Mouse (Mus musculus): ENCODE measurements around the gene Iqgap3.

The Iqgap3 gene

GRCm38 (mm10) chr3:88102196-88102595 lies 20.4 kb downstream of the Iqgap3 start:
- Histone ChIP-seq H3K4me3 (replicated peaks; ENCODE audit: low read length) (no peak overlapping the region), H3K27me3 (ENCODE audit: insufficient read depth, low read length) (no peaks in the 10 kb centered on the region)
- TF ChIP-seq POU5F1 (IDR thresholded peaks at IDR 0.05; ENCODE audit: borderline replicate concordance, low read length) (no peak), CTCF (conservative IDR thresholded peaks at IDR 0.05; ENCODE audit: low read length) (no peak), NANOG (IDR thresholded peaks at IDR 0.05; ENCODE audit: borderline replicate concordance, low read length) (no peak)

GRCm38 (mm10) chr3:88102611-88103010 lies 20.8 kb downstream of the Iqgap3 start:
- Histone ChIP-seq H3K27me3 (ENCODE audit: insufficient read depth, low read length) (no peaks in the 10 kb centered on the region), H3K9me3 (ENCODE audit: low read length) (no peaks in the 10 kb centered on the region), H3K4me1 (replicated peaks; ENCODE audit: low read depth, low read length) (peaks cover 11% of the 10 kb centered on the region), H3K36me3 (ENCODE audit: insufficient read depth, low read length) (peaks cover 99% of the 10 kb centered on the region), H3K4me3 (replicated peaks; ENCODE audit: low read length) (no peak overlapping the region)
- TF ChIP-seq NANOG (IDR thresholded peaks at IDR 0.05; ENCODE audit: borderline replicate concordance, low read length) (no peak), POU5F1 (IDR thresholded peaks at IDR 0.05; ENCODE audit: borderline replicate concordance, low read length) (no peak), CTCF (conservative IDR thresholded peaks at IDR 0.05; ENCODE audit: low read length) (no peak)

More at GRCm38 (mm10) chr3:88102196-88102595, 20.4 kb downstream of the Iqgap3 start:
- Histone ChIP-seq H3K36me3 (ENCODE audit: insufficient read depth, low read length) (peaks cover 99% of the 10 kb centered on the region), H3K9me3 (ENCODE audit: low read length) (no peaks in the 10 kb centered on the region), H3K4me1 (replicated peaks; ENCODE audit: low read depth, low read length) (peaks cover 11% of the 10 kb centered on the region)

DNA sequence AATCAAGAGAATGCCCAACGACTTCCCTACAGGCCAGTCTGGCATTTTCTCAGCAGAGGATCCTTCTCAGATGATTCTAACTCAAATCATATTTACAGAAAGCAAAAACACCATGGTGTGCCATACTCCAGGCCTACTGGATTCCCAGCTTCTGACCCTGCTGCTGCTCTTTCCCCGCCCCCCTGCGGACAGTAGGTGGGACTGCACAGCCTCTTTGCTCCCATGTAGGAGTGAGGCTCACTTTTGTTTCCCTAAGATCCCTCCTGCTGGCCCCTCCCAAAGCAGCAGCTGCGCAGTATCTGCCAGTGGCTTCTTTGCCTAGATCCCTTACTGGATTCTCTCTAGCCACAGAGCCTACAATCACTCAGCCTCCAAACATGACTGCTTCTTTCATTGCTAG lies 24.4 kb downstream of the Iqgap3 start:
- no peaks in the 10 kb centered on the region for H3K27me3 ChIP-seq (ENCODE audit: insufficient read depth, low read length)
- H3K36me3 ChIP-seq (ENCODE audit: insufficient read depth, low read length), result peaks cover 100% of the 10 kb centered on the region
- H3K4me1 ChIP-seq (replicated peaks; ENCODE audit: low read depth, low read length), result peaks cover 19% of the 10 kb centered on the region
- H3K9me3 ChIP-seq (ENCODE audit: low read length), result no peaks in the 10 kb centered on the region
- TF ChIP-seq CTCF (conservative IDR thresholded peaks at IDR 0.05; ENCODE audit: low read length), result no peak
- TF ChIP-seq NANOG (IDR thresholded peaks at IDR 0.05; ENCODE audit: borderline replicate concordance, low read length), result no peak
- TF ChIP-seq POU5F1 (IDR thresholded peaks at IDR 0.05; ENCODE audit: borderline replicate concordance, low read length), result no peak
- no peak overlapping the region for H3K4me3 ChIP-seq (replicated peaks; ENCODE audit: low read length)

- H3K27me3 ChIP-seq (ENCODE audit: insufficient read depth, low read length), result no peaks in the 10 kb centered on the region
- H3K36me3 ChIP-seq (ENCODE audit: insufficient read depth, low read length), result peaks cover 100% of the 10 kb centered on the region
- H3K9me3 ChIP-seq (ENCODE audit: low read length), result no peaks in the 10 kb centered on the region
- H3K4me3 ChIP-seq (replicated peaks; ENCODE audit: low read length), result no peak overlapping the region
- TF ChIP-seq CTCF (conservative IDR thresholded peaks at IDR 0.05; ENCODE audit: low read length) (no peak), POU5F1 (IDR thresholded peaks at IDR 0.05; ENCODE audit: borderline replicate concordance, low read length) (no peak), NANOG (IDR thresholded peaks at IDR 0.05; ENCODE audit: borderline replicate concordance, low read length) (no peak)
- peaks cover 19% of the 10 kb centered on the region for H3K4me1 ChIP-seq (replicated peaks; ENCODE audit: low read depth, low read length)
Measured at GRCm38 (mm10) chr3:88109126-88109525, 27.4 kb downstream of the Iqgap3 start.

DNA sequence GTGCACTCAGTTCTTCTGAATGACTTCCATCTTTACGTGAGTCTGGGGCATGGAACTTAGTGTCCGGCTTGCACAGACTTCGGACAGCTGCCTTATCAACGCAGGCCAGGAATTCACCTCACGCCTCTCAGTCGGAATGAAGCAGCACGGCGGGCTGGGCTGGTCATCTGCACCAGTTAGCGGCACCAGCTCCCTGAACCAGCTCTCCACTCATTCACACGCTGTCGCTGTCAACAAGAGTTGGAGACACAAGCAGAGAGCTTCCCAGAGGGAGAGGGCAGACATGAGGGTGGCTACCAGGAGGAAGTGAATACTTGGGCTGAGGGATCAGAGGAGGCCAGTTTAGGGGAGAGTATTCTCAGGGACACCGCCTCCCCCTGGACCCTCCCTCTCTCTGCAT lies 32.6 kb downstream of the Iqgap3 start:
- no peak for TF ChIP-seq POU5F1 (IDR thresholded peaks at IDR 0.05; ENCODE audit: borderline replicate concordance, low read length)
- TF ChIP-seq CTCF (conservative IDR thresholded peaks at IDR 0.05; ENCODE audit: low read length), result no peak
- no peak for TF ChIP-seq NANOG (IDR thresholded peaks at IDR 0.05; ENCODE audit: borderline replicate concordance, low read length)
- peaks cover under 1% of the 10 kb centered on the region for H3K4me1 ChIP-seq (replicated peaks; ENCODE audit: low read depth, low read length)
- peaks cover 100% of the 10 kb centered on the region for H3K36me3 ChIP-seq (ENCODE audit: insufficient read depth, low read length)
- H3K27me3 ChIP-seq (ENCODE audit: insufficient read depth, low read length), result no peaks in the 10 kb centered on the region
- no peaks in the 10 kb centered on the region for H3K9me3 ChIP-seq (ENCODE audit: low read length)
- no peak overlapping the region for H3K4me3 ChIP-seq (replicated peaks; ENCODE audit: low read length)

- Histone ChIP-seq H3K27me3 (ENCODE audit: insufficient read depth, low read length) (no peaks in the 10 kb centered on the region), H3K9me3 (ENCODE audit: low read length) (no peaks in the 10 kb centered on the region), H3K4me3 (replicated peaks; ENCODE audit: low read length) (peak overlapping the region; percentile 65), H3K36me3 (ENCODE audit: insufficient read depth, low read length) (peaks cover 61% of the 10 kb centered on the region), H3K4me1 (replicated peaks; ENCODE audit: low read depth, low read length) (peaks cover 14% of the 10 kb centered on the region)
- TF ChIP-seq POU5F1 (IDR thresholded peaks at IDR 0.05; ENCODE audit: borderline replicate concordance, low read length) (no peak), NANOG (IDR thresholded peaks at IDR 0.05; ENCODE audit: borderline replicate concordance, low read length) (no peak), CTCF (conservative IDR thresholded peaks at IDR 0.05; ENCODE audit: low read length) (no peak)
Measured at GRCm38 (mm10) chr3:88120117-88120651, 38.4 kb downstream of the Iqgap3 start.

DNA sequence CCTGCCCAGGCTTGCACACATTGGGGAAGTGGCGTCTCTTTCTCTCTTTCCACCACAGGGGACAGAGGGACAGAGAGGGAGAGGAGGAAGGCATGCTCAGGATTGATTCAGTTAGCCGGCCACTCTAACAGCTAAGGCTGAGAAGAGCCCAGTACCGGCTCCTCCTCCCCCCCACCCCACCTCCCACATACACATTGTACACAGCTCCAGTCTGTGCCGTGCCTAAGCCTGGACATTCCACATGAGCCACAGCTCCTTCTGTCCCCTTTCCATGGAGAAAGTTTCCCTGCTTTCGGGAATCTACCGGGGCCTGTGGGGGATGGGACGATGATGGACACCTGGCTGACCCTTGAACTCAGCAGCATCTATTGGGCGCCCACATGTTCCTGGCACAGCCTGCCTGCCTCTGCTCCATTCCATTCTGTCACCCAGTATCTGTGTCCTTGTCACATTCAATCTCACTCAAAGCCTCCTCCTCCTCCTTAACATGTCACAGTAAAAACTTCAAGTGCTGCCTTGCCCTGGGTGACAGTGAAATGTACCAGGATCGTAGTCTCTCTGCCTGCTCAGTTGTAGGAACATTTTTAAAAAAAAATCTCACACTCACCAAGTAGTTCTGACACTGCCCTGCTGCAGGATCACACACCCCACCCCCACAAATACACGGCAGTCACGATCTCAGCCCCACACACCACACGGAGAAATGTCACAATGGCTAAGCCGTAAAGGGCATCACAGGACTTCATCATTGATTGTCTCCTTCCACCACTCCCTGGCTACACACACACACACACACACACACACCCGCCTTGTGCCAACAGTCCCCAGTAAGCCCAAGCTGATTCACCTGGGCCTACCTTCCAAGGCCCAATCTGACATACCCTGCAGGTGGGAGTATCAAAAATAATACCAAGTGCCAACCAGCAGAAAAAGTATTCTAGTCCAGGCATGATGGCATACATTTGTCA lies 39.7 kb downstream of the Iqgap3 start:
- H3K9me3 ChIP-seq (ENCODE audit: low read length), result no peaks in the 10 kb centered on the region
- no peaks in the 10 kb centered on the region for H3K27me3 ChIP-seq (ENCODE audit: insufficient read depth, low read length)
- peaks cover 14% of the 10 kb centered on the region for H3K4me1 ChIP-seq (replicated peaks; ENCODE audit: low read depth, low read length)
- no peak overlapping the region for H3K4me3 ChIP-seq (replicated peaks; ENCODE audit: low read length)
- H3K36me3 ChIP-seq (ENCODE audit: insufficient read depth, low read length), result peaks cover 48% of the 10 kb centered on the region
- no peak for TF ChIP-seq POU5F1 (IDR thresholded peaks at IDR 0.05; ENCODE audit: borderline replicate concordance, low read length)
- no peak for TF ChIP-seq NANOG (IDR thresholded peaks at IDR 0.05; ENCODE audit: borderline replicate concordance, low read length)
- no peak for TF ChIP-seq CTCF (conservative IDR thresholded peaks at IDR 0.05; ENCODE audit: low read length)

- Histone ChIP-seq H3K36me3 (ENCODE audit: insufficient read depth, low read length) (peaks cover 12% of the 10 kb centered on the region), H3K9me3 (ENCODE audit: low read length) (no peaks in the 10 kb centered on the region), H3K4me1 (replicated peaks; ENCODE audit: low read depth, low read length) (peaks cover 9% of the 10 kb centered on the region), H3K27me3 (ENCODE audit: insufficient read depth, low read length) (no peaks in the 10 kb centered on the region), H3K4me3 (replicated peaks; ENCODE audit: low read length) (no peak overlapping the region)
- no peak for TF ChIP-seq NANOG (IDR thresholded peaks at IDR 0.05; ENCODE audit: borderline replicate concordance, low read length)
- no peak for TF ChIP-seq CTCF (conservative IDR thresholded peaks at IDR 0.05; ENCODE audit: low read length)
- no peak for TF ChIP-seq POU5F1 (IDR thresholded peaks at IDR 0.05; ENCODE audit: borderline replicate concordance, low read length)
Measured at GRCm38 (mm10) chr3:88125195-88125594, 43.4 kb downstream of the Iqgap3 start.
